Mouse (Mus musculus) CH12.LX (cell line): ENCODE results near the gene Gucy2d. TPM values are rescaled to one million over a fixed set of nuclear protein-coding genes. Genes with fewer than 3 reads are reported as not detected.

ENCODE experiments used
- DNase-seq: peaks from one replicate; pipeline ENCODE4 v3.0.0-alpha.2; 2013; ENCODE audit errors: extremely low read depth
- H3K27ac ChIP-seq: 2 replicates; pipeline ENCODE4 v1.5.1; 2012; ENCODE audit warnings: low read depth, mild to moderate bottlenecking, control low read depth, moderate library complexity; ENCODE audit not compliant: insufficient read depth
- H3K27me3 ChIP-seq: replicated peaks from 2 replicates; pipeline ENCODE3; 2012; ENCODE audit warnings: inconsistent platforms
- H3K36me3 ChIP-seq, 2 experiments: replicated peaks in 1 of 2; 2 replicates each; pipeline versions ENCODE3 to v1.6.1; 2012; ENCODE audit warnings: inconsistent platforms in 1 of 2, low read length in 1 of 2, mild to moderate bottlenecking in 1 of 2, mixed read lengths in 1 of 2, moderate library complexity in 1 of 2; ENCODE audit not compliant: control insufficient read depth in 1 of 2, insufficient read depth in 1 of 2
- H3K4me1 ChIP-seq, 2 experiments: 2 replicates each; pipeline ENCODE4 v1.6.1; 2012; ENCODE audit warnings: inconsistent platforms in 1 of 2, moderate library complexity in 1 of 2; ENCODE audit not compliant: insufficient read depth in 2 of 2, control insufficient read depth in 1 of 2
- H3K4me2 ChIP-seq: 2 replicates; pipeline ENCODE4 v1.6.1; 2012; ENCODE audit warnings: low read depth, mild to moderate bottlenecking, control low read depth; ENCODE audit not compliant: poor library complexity, insufficient read depth, severe bottlenecking
- H3K4me3 ChIP-seq, 3 experiments: fragments of 150-350 bp in 1 of 3; sonication (generic) in 1 of 3; replicated peaks in 1 of 3; 2 replicates each; pipeline versions ENCODE3 to v1.5.1; 2011 to 2012; ENCODE audit warnings: low read depth in 2 of 3, low read length in 2 of 3, mild to moderate bottlenecking in 2 of 3, moderate library complexity in 2 of 3, control low read depth in 1 of 3, improper control_type of control experiment in 1 of 3, inconsistent platforms in 1 of 3, mixed read lengths in 1 of 3; ENCODE audit not compliant: poor library complexity in 1 of 3
- H3K79me2 ChIP-seq: replicated peaks from 2 replicates; pipeline ENCODE4 v1.6.1; 2012; ENCODE audit warnings: mild to moderate bottlenecking, moderate library complexity; ENCODE audit not compliant: control insufficient read depth, poor library complexity, insufficient read depth, severe bottlenecking; ENCODE audit errors: extremely low read depth
- H3K9ac ChIP-seq: 2 replicates; pipeline ENCODE4 v1.6.1; 2012; ENCODE audit warnings: low read depth, mild to moderate bottlenecking, control low read depth, moderate library complexity; ENCODE audit not compliant: insufficient read depth
- H3K9me3 ChIP-seq: replicated peaks from 2 replicates; pipeline ENCODE3; 2012; ENCODE audit warnings: low read length, inconsistent platforms, mixed read lengths
- CTCF ChIP-seq, 2 experiments: IDR thresholded peaks in 1 of 2; conservative IDR thresholded peaks in 1 of 2; 2 replicates each; pipeline ENCODE4 v1.5.1; 2011 to 2012; ENCODE audit warnings: low read depth in 2 of 2, low read length in 2 of 2, improper control_type of control experiment in 1 of 2, inconsistent platforms in 1 of 2, mild to moderate bottlenecking in 1 of 2, moderate library complexity in 1 of 2
- JUND ChIP-seq: conservative IDR thresholded peaks from 2 replicates; pipeline ENCODE4 v1.6.1; 2011; ENCODE audit warnings: low read depth, low read length, improper control_type of control experiment
- KAT2A ChIP-seq: IDR thresholded peaks from 2 replicates; pipeline ENCODE4 v1.6.1; 2012; ENCODE audit warnings: low read length, improper control_type of control experiment, inconsistent platforms; ENCODE audit not compliant: insufficient replicate concordance
- MAZ ChIP-seq: IDR thresholded peaks from 2 replicates; pipeline ENCODE4 v1.6.1; 2012; ENCODE audit warnings: low read depth, mild to moderate bottlenecking, inconsistent platforms, low read length, improper control_type of control experiment, moderate library complexity
- MEF2A ChIP-seq: IDR thresholded peaks from 2 replicates; pipeline ENCODE4 v1.6.1; 2014; ENCODE audit warnings: low read depth, mild to moderate bottlenecking, inconsistent platforms, low read length, improper control_type of control experiment, borderline replicate concordance
- NELFE ChIP-seq: IDR thresholded peaks from 2 replicates; pipeline ENCODE4 v1.6.1; 2011; ENCODE audit warnings: low read depth, low read length, improper control_type of control experiment
- NRF1 ChIP-seq: IDR thresholded peaks from 2 replicates; pipeline ENCODE4 v1.6.1; 2014; ENCODE audit warnings: low read depth, mild to moderate bottlenecking, inconsistent platforms, low read length, improper control_type of control experiment, moderate library complexity
- RAD21 ChIP-seq: IDR thresholded peaks from 2 replicates; pipeline ENCODE4 v1.6.1; 2011; ENCODE audit warnings: low read depth, mild to moderate bottlenecking, low read length, improper control_type of control experiment, moderate library complexity
- SIN3A ChIP-seq: IDR thresholded peaks from 2 replicates; pipeline ENCODE4 v1.6.1; 2012; ENCODE audit warnings: low read length, improper control_type of control experiment, inconsistent platforms
- SMC3 ChIP-seq: IDR thresholded peaks from 2 replicates; pipeline ENCODE4 v1.6.1; 2011; ENCODE audit warnings: low read depth, low read length, improper control_type of control experiment
- ZC3H11A ChIP-seq: IDR thresholded peaks from 2 replicates; pipeline ENCODE4 v1.6.1; 2012; ENCODE audit warnings: low read depth, mild to moderate bottlenecking, inconsistent platforms, low read length, improper control_type of control experiment
- ZKSCAN1 ChIP-seq: IDR thresholded peaks from 2 replicates; pipeline ENCODE4 v1.6.1; 2012; ENCODE audit warnings: low read depth, inconsistent platforms, low read length, improper control_type of control experiment, borderline replicate concordance
- ZMIZ1 ChIP-seq: IDR thresholded peaks from 2 replicates; pipeline ENCODE4 v1.6.1; 2012; ENCODE audit warnings: low read depth, mild to moderate bottlenecking, inconsistent platforms, low read length, improper control_type of control experiment
- ZNF384 ChIP-seq: IDR thresholded peaks from 2 replicates; pipeline ENCODE4 v1.6.1; 2012; ENCODE audit warnings: low read depth, low read length, improper control_type of control experiment, inconsistent platforms
- dilution Hi-C: fragments of 300-500 bp; cut with MboI; formaldehyde crosslinking; loops from 2 replicates; pipeline ENCODE4 v1.14.3; 2020; ENCODE audit warnings: low sequenced_read_pairs; ENCODE audit not compliant: extremely low pct_unique_long_range_greater_than_20kb, extremely low pct_ligation_motif_present
- in situ Hi-C: fragments of 300-500 bp; cut with MboI; formaldehyde crosslinking; loops from 3 replicates; pipeline ENCODE4 v1.14.3; 2019; ENCODE audit warnings: low sequenced_read_pairs, low pct_ligation_motif_present, low pct_unique_long_range_greater_than_20kb, mixed read lengths
- polyA plus RNA-seq: library from polyadenylated mRNA; unstranded; fragments of >175 nt; gene quantifications from 2 replicates; pipeline ENCODE4 v1.2.1, GENCODE M21; 2012; ENCODE audit warnings: low read depth; ENCODE audit not compliant: insufficient read length
- total RNA-seq, 2 experiments: library from RNA; depleted of rRNA; stranded (reverse); fragments of 300-350 nt in 1 of 2; fragments of >200 nt in 1 of 2; gene quantifications; 2 replicates each; pipeline ENCODE4 v1.2.3; 2012 to 2014

The Gucy2d gene
- total and polyA plus RNA-seq, 3 experiments = not detected

- H3K27me3 ChIP-seq = no peaks in the 10 kb centered on the region
- H3K9me3 ChIP-seq = no peaks in the 10 kb centered on the region
- peak; percentile 98 for TF ChIP-seq RAD21
- peak; percentile 76 for TF ChIP-seq ZC3H11A
- TF ChIP-seq JUND = 0 out of 2 replicates have a peak, but pooled peaks have one; percentile 15
- peak; percentile 49 to 98; a peak in 3 of 4 replicates for TF ChIP-seq CTCF (conservative IDR thresholded peaks at IDR 0.05 in 1 of 2, IDR thresholded peaks at IDR 0.05 in 1 of 2; ENCODE audit: low read depth in 2 of 2, low read length in 2 of 2)
- TF ChIP-seq SIN3A = no peak
- no peak for TF ChIP-seq KAT2A
- peak; percentile 97 for TF ChIP-seq SMC3
- no peak for TF ChIP-seq NRF1
- no peak for TF ChIP-seq MAZ
- no peak for TF ChIP-seq ZNF384
- 0 out of 2 replicates have a peak, but pooled peaks have one; percentile 19 for TF ChIP-seq MEF2A
- TF ChIP-seq NELFE = peak; percentile 59; the same call in 1 of the 2 replicates
- in situ Hi-C loops = loop anchor here (5.0 to 25.0 kb wide), 2 partner anchors 78 to 268 kb away; no protein-coding TSS in a partner anchor
- peaks cover 5 to 14% of the 10 kb centered on the region in 2 experiments; a peak in 3 of 4 replicates for H3K4me1 ChIP-seq
- H3K36me3 ChIP-seq = no peaks in the 10 kb centered on the region
- H3K4me3 ChIP-seq = no peak overlapping the region
- H3K27ac ChIP-seq = no peak overlapping the region
- DNase-seq = peak; percentile 65
- H3K4me2 ChIP-seq = no peak overlapping the region
- dilution Hi-C loops = no loop called here
- H3K9ac ChIP-seq = no peak overlapping the region
- H3K79me2 ChIP-seq = no peaks in the 10 kb centered on the region
These were observed 9.4 kb upstream of the Gucy2d start for GRCm38 (mm10) chr7:98430785-98431184.

- no peak for TF ChIP-seq KAT2A
- no peak for TF ChIP-seq ZKSCAN1
- peak; percentile 70 for TF ChIP-seq SMC3
- TF ChIP-seq RAD21 = peak; percentile 62
- TF ChIP-seq ZMIZ1 = no peak
- TF ChIP-seq CTCF (conservative IDR thresholded peaks at IDR 0.05 in 1 of 2, IDR thresholded peaks at IDR 0.05 in 1 of 2; ENCODE audit: low read depth in 2 of 2, low read length in 2 of 2) = peak; percentile 79 to 95
- TF ChIP-seq, all 38 proteins: peak for 3
- no peak overlapping the region for H3K4me2 ChIP-seq
These were observed 2.6 kb upstream of the Gucy2d start for GRCm38 (mm10) chr7:98437629-98438028.

More at GRCm38 (mm10) chr7:98437629-98438028, 2.6 kb upstream of the Gucy2d start:
- Histone ChIP-seq H3K4me3 (no peak overlapping the region), H3K27ac (no peak overlapping the region), H3K9ac (no peak overlapping the region), H3K4me1 (no peaks in the 10 kb centered on the region), H3K79me2 (no peaks in the 10 kb centered on the region), H3K9me3 (no peaks in the 10 kb centered on the region), H3K27me3 (peaks cover 9% of the 10 kb centered on the region), H3K36me3 (no peaks in the 10 kb centered on the region)
- peak; percentile 61 for DNase-seq
- in situ Hi-C loops = loop anchor here (25.0 kb wide), 1 partner anchor 275 kb away; no protein-coding TSS in a partner anchor
- dilution Hi-C loops = no loop called here
